Mouse (Mus musculus) intestine, postnatal 0 days (tissue): Measurements from ENCODE around the gene Acin1. TPM values are rescaled to one million over a fixed set of nuclear protein-coding genes. Genes with fewer than 3 reads are reported as not detected.

ENCODE experiments used
- ATAC-seq: fragments of 200-750 bp; cut with Nextera tagmentation; 2 replicates; pipeline ENCODE4 v1.8.0; 2017; ENCODE audit warnings: mild to moderate bottlenecking, moderate TSS enrichment, moderate library complexity
- H3K27ac ChIP-seq: fragments of 300-500 bp; sonication (generic); 2 replicates; pipeline ENCODE4 v1.5.1; 2014; ENCODE audit warnings: mild to moderate bottlenecking, low read depth, low read length, moderate library complexity
- H3K27me3 ChIP-seq: fragments of 300-500 bp; sonication (generic); replicated peaks from 2 replicates; pipeline ENCODE4 v1.6.1; 2014; ENCODE audit warnings: low read length, mixed read lengths; ENCODE audit not compliant: control insufficient read depth, insufficient read depth
- H3K36me3 ChIP-seq: fragments of 300-500 bp; sonication (generic); 2 replicates; pipeline ENCODE4 v1.6.1; 2014; ENCODE audit warnings: mild to moderate bottlenecking, moderate library complexity; ENCODE audit not compliant: control insufficient read depth, insufficient read depth
- H3K4me1 ChIP-seq: fragments of 300-500 bp; sonication (generic); replicated peaks from 2 replicates; pipeline ENCODE4 v1.6.1; 2014; ENCODE audit warnings: antibody characterized with exemption, low read length, mixed read lengths; ENCODE audit not compliant: control insufficient read depth, insufficient read depth
- H3K4me2 ChIP-seq: fragments of 300-500 bp; sonication (generic); replicated peaks from 2 replicates; pipeline ENCODE4 v1.6.1; 2014; ENCODE audit warnings: low read depth, mild to moderate bottlenecking, moderate library complexity
- H3K4me3 ChIP-seq: fragments of 300-500 bp; sonication (generic); 2 replicates; pipeline ENCODE4 v1.5.1; 2014; ENCODE audit warnings: low read depth, low read length
- H3K9ac ChIP-seq: fragments of 300-500 bp; sonication (generic); 2 replicates; pipeline ENCODE4 v1.6.1; 2014; ENCODE audit warnings: mild to moderate bottlenecking, low read depth, low read length
- H3K9me3 ChIP-seq: fragments of 300-500 bp; sonication (generic); 2 replicates; pipeline ENCODE4 v1.6.1; 2016; ENCODE audit warnings: mixed run types; ENCODE audit not compliant: control insufficient read depth
- CTCF ChIP-seq: sonication (generic); IDR thresholded peaks from 2 replicates; pipeline ENCODE4 v1.5.1; 2016; ENCODE audit warnings: low read depth, mild to moderate bottlenecking, control low read depth, antibody characterized with exemption, moderate library complexity
- WGBS: fragments of 180-500 bp; shearing (Covaris S2); extraction: QIAGEN DNeasy Blood & Tissue Kit; methylation state at CpG from one replicate; pipeline ENCODE4 v1.1.7; 2014; 5-methylcytosine and 5-hydroxymethylcytosine counted together
- polyA plus RNA-seq: library from polyadenylated mRNA; unstranded; fragments of >200 nt; fragmentation: Nextera tagmentation; extraction: Ambion mirVana; gene quantifications from 2 replicates; pipeline ENCODE4 v1.2.1, GENCODE M21; 2015

Gene Acin1
- polyA plus RNA-seq, result 49.9 and 57.4 TPM in 2 replicates

DNA sequence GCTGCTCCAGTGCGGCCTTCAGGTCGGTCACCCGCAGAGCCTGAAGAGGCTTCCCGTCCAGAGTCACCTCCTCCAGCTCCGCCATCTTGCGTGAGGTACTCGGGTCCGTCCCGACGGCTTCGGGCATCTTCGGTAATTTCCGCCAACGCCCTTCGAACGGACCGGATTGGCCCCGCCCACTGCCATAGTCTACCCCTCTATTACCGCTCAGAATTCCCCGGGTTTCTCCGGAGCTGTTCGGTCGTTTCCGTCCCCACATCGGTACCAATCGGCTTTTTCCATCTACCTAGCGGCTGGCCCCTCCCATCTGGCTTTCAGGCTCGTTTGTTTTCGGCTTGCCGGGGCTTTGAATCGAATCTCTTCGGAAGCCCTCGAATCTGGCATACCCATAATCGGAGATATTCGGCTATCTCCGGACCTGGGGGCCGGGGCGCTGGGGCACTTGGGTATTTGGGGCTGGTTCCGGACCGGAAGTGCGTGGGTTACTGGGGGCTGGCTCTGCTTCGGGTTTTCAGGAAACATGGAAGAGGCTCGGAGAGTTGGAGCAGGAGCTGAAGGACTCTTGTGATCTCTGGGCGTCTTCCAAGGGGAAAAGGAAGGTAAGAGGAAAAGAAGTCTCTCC lies at the start of gene Acin1:
Acin1 (minus strand) TSS at position 410 of the 622 bp plus-strand sequence.
- peaks cover 6% of the 10 kb centered on the region for H3K4me1 ChIP-seq
- peaks cover 33% of the 10 kb centered on the region for H3K36me3 ChIP-seq
- H3K27ac ChIP-seq, result peak within 1 kb of the TSS; percentile 92
- H3K9me3 ChIP-seq, result no peaks in the 10 kb centered on the region
- peak within 1 kb of the TSS; percentile 75 for H3K9ac ChIP-seq
- ATAC-seq, result peak; percentile 97
- H3K4me2 ChIP-seq, result peak within 1 kb of the TSS; percentile 72
- H3K27me3 ChIP-seq, result no peaks in the 10 kb centered on the region
- WGBS, result under 1% methylated on average over 44 of the region's 44 CpGs
- no peak for TF ChIP-seq CTCF
- peak within 1 kb of the TSS; percentile 70 for H3K4me3 ChIP-seq

DNA sequence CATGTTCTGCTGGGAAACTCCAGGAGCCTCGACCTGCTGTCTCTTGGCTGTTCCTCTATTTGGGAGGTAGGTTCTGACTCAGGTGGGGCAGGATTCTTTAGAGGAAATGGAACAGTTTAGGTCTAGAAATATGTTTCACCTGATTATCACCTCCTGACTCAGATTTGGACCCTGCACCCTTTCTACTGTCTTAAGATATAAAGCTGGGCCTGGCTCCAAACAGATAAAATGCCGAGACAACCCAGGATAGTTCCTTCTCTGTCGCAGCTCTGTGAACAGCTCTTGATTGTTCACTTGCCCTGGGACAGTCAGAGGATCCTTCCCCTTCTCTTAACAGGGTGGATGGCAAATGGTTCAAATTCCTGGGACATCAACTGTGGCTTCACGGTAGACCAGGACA lies 48.5 kb upstream of the Acin1 start:
- ATAC-seq, result peak; percentile 40; the same call in 1 of the 2 replicates
- H3K4me3 ChIP-seq, result no peak overlapping the region
- WGBS, result 42% methylated on average over 4 of the region's 4 CpGs

GRCm38 (mm10) chr14:54734004-54734403 lies 47.3 kb upstream of the Acin1 start:
- Histone ChIP-seq H3K4me2 (no peak overlapping the region), H3K27me3 (no peaks in the 10 kb centered on the region), H3K9me3 (no peaks in the 10 kb centered on the region), H3K4me1 (no peaks in the 10 kb centered on the region; the same call in 1 of the 2 replicates), H3K27ac (no peak overlapping the region), H3K4me3 (no peak overlapping the region), H3K36me3 (peaks cover 33% of the 10 kb centered on the region), H3K9ac (no peak overlapping the region)
- 57% methylated on average over 4 of the region's 4 CpGs for WGBS
- TF ChIP-seq CTCF, result no peak
- ATAC-seq, result no peak

More for the DNA sequence above, 48.5 kb upstream of the Acin1 start:
- no peaks in the 10 kb centered on the region; the same call in 1 of the 2 replicates for H3K4me1 ChIP-seq
- peak overlapping the region; percentile 1; the same call in 1 of the 2 replicates for H3K27ac ChIP-seq
- H3K27me3 ChIP-seq, result no peaks in the 10 kb centered on the region
- no peaks in the 10 kb centered on the region for H3K9me3 ChIP-seq
- H3K4me2 ChIP-seq, result no peak overlapping the region
- H3K9ac ChIP-seq, result no peak overlapping the region
- no peak for TF ChIP-seq CTCF
- peaks cover 32% of the 10 kb centered on the region for H3K36me3 ChIP-seq

- no peaks in the 10 kb centered on the region for H3K9me3 ChIP-seq
- no peak overlapping the region for H3K4me2 ChIP-seq
- TF ChIP-seq CTCF, result no peak
- no peaks in the 10 kb centered on the region; the same call in 1 of the 2 replicates for H3K4me1 ChIP-seq
- no peak overlapping the region for H3K9ac ChIP-seq
- H3K27me3 ChIP-seq, result no peaks in the 10 kb centered on the region
- no peak overlapping the region for H3K27ac ChIP-seq
- 90% methylated on average over 8 of the region's 8 CpGs for WGBS
- no peak overlapping the region for H3K4me3 ChIP-seq
- no peak for ATAC-seq
- H3K36me3 ChIP-seq, result peaks cover 29% of the 10 kb centered on the region; the same call in 1 of the 2 replicates
Observed at GRCm38 (mm10) chr14:54732206-54732605, 45.5 kb upstream of the Acin1 start.

GRCm38 (mm10) chr14:54730305-54730704 lies 43.6 kb upstream of the Acin1 start:
- Histone ChIP-seq H3K4me1 (no peaks in the 10 kb centered on the region; the same call in 1 of the 2 replicates), H3K4me2 (no peak overlapping the region), H3K4me3 (no peak overlapping the region), H3K27me3 (no peaks in the 10 kb centered on the region), H3K36me3 (peaks cover 42% of the 10 kb centered on the region), H3K27ac (no peak overlapping the region), H3K9me3 (no peaks in the 10 kb centered on the region), H3K9ac (no peak overlapping the region)
- WGBS, result 82% methylated on average over 6 of the region's 6 CpGs
- no peak for TF ChIP-seq CTCF
- ATAC-seq, result no peak

- H3K36me3 ChIP-seq, result peaks cover 54% of the 10 kb centered on the region
- 0 out of 2 replicates have a peak, but pooled peaks have one; percentile 7 for ATAC-seq
- H3K27ac ChIP-seq, result no peak overlapping the region
- no peak overlapping the region for H3K9ac ChIP-seq
- no peak overlapping the region for H3K4me2 ChIP-seq
- TF ChIP-seq CTCF, result no peak
- no peaks in the 10 kb centered on the region for H3K27me3 ChIP-seq
- H3K4me1 ChIP-seq, result peaks cover 2% of the 10 kb centered on the region; the same call in 1 of the 2 replicates
- 79% methylated on average over 13 of the region's 13 CpGs for WGBS
- no peaks in the 10 kb centered on the region for H3K9me3 ChIP-seq
- H3K4me3 ChIP-seq, result no peak overlapping the region
Observed at GRCm38 (mm10) chr14:54728823-54729653, 42.3 kb upstream of the Acin1 start.
